Mouse (Mus musculus) E14TG2a.4 (cell line): ENCODE results near the gene Cttnbp2.

Experiments used
- CTCF ChIP-seq: conservative IDR thresholded peaks from 2 replicates; pipeline ENCODE4 v1.5.1; 2014; ENCODE audit warnings: low read length
- NANOG ChIP-seq: IDR thresholded peaks from 2 replicates; pipeline ENCODE4 v1.6.1; 2014; ENCODE audit warnings: borderline replicate concordance, low read length, mixed read lengths
- POU5F1 ChIP-seq: IDR thresholded peaks from 2 replicates; pipeline ENCODE4 v1.6.1; 2014; ENCODE audit warnings: low read length, borderline replicate concordance

GRCm38 (mm10) chr6:18459657-18460056 lies 55.0 kb downstream of the Cttnbp2 start:
- no peak for TF ChIP-seq CTCF
- TF ChIP-seq POU5F1, result no peak
- no peak for TF ChIP-seq NANOG
